Mouse (Mus musculus): ENCODE measurements around the gene Fkbp2.
A peak's percentile ranks its signal among the peaks of the same experiment; 100 is the strongest.

Fkbp2 gene

DNA sequence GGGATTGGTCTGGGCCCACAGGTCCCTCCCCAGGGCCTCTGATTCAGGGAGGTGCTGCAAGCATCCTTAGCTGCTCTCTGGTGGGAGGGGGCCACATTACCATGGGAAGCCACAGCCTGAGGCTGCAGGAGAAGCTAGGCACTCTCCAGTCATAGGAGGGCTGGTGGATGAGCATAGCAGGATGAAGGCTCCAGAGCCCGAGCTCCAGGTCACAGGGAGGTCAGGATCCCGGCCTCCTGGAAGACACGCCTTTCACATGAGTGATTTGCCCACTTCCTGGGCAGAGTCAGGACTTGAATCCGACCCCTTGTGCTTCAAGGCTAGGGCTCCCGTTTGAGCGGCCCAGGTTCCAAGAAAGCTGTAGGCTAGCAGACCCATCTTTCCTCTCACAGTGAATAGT, 8.7 kb downstream of the Fkbp2 start:
- no peak for DNase-seq (ENCODE audit: extremely low spot score)

DNA sequence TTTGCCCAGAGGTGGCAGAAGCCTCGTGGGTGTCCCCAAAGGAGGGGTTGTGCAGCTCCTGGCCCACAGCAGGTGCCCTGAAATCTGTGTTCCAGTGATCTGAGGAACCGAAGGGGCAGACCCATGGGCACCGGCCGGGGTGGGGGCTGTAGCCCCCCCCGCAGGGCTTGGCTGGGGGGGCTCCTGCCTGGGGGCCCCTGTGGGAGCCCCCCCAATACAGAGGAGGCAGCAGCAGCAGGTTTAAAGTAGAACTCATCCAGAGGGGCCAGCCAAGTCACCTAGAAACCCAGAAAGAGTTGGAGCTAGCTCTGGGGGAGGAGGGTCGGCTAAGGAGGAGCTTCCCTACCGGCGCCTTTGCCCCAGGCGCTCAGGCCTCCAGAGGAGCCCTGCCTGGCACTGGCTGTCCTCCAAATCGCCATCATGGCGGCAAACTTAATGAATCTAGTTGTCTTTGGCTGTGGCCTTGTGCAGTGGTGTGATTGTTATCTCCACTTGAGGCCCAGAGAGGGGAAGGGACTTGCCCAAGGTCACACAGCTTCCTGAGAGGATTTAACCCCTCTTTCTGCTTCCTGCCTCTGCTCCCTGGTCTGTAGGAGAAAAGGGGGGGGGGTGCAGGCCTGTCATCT, 9.7 kb downstream of the Fkbp2 start:
- no peak for DNase-seq (ENCODE audit: extremely low spot score)

DNA sequence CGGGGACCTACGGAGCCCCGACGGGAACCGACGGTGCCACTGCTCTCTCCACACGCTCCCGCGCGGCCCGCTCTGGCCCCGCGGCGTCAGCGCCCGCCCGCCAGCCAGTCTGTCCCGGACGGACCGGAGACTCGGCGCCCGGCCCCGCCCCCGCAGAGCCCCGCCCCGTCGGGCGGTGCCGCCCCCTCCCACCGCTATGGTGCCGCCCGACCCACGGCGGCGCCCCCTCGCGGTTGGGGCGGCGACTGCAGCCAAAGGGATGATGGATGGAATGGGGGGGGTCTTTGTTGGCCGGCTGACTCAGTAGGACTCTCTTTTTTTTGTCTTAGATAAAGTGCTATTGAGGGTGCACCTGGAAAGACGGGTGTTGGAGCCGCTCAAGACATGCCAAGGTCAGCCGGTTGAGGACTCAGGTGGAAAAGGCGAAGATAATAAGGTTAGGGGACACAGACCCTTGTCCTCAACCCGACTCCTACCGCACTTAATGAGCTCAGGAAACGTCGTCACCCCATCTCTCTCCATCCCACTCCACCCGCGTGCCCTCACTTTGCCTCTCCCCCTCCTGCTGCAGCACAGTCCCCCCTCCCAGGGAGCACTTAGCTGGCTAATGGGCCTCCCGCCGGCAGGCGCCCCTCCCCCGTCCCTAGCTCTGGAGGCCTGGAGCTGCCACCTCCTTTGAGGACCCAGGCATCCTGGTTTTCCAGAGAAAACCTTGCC, 10.5 kb downstream of the Fkbp2 start:
- DNase-seq (ENCODE audit: extremely low spot score) = peak; percentile 81

DNA sequence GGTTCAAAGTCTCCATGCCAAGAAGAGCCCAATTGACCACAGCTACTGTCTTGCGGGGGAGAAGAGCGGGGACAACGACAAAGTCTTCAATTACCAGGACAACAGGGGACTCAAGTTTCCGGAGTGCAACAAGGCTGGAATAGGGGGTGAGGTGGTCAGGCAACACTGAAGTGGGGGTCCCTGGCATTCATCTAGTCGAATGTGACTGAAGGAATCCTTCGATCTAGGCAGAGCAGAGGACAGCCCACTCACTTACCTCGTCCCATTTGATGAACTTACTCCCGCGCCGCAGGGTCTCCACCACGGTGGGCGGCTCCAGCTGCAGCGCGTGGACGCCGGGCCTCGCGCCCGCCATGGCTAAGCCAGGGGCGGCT, 11.0 kb downstream of the Fkbp2 start:
- DNase-seq (ENCODE audit: extremely low spot score) = no peak

DNA sequence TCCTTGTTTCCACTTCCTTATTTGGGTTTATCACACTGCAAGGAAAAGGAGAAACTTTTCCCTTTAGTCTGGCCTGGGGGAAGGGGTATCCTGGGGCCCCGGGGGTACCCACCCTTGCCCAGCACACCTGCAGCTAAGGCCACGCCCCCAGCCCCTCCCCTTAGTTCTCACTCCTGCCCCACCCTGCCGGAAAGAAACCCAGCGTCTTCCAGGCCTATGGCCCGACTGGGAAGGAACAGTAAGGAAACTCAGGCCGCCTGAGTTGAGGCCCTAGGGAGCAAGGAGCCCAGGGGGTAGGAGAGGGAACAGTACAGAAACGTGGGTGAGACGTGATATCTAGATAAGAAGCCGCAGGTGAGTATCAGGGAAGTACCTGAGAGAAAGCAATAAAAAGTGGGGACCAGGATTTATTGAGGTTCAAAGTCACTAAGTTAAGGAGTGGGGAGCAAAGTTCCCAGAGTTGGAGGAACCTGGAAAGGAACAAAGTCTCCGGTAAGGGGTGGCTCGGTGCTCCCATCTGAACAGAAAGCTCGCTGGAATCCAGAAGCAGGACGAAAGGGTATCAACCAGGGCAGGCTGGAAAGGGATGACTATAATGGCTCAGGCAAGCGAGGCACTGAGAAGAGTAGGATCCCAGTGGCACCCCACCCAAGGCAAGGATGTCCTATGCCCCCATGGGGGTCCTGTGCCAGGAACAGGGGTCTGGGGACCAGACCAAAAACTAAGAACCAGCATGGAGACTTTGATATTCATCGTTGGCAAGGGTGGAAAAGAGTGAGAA, 11.6 kb downstream of the Fkbp2 start:
- DNase-seq (ENCODE audit: extremely low spot score) = no peak

DNA sequence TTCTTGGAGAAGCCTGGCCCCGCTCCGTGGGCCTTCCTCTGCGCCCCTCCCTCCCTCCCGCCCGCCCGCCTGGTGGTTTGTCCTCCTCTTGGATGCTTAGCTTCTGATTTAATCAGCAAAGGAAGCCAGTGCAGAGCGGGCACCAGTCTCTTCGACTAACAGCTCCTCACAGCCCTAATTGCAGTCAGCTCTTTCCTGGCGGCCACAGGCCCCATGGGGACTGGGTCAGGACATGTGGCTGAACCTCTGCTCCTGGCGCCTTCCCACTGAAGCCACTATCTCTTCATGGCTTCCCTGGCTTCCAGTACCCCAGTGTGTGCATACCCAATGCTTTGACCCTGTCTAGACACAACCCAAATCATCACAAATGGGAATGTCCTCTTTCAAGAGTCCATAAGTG, 23.8 kb downstream of the Fkbp2 start:
- DNase-seq (ENCODE audit: extremely low spot score) = no peak

DNA sequence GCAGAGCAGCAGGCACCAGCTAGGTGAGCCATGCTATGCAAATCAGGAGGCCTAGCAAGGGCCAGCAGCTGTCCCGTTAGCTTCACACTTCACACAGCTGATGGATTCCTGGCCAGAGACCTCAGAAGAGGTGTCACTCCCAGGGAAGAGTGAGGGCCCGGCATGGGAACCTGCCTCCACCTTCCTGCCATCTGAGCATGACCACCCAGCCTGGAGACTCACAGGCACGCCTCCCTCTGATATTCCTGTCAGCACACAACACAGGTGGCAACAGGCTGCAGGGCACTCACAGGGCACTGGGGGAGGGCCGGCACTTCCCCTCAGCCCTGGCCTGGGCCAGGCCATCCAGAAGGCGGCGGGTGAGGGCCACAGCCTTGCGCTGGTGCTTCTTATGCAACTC, 24.9 kb downstream of the Fkbp2 start:
- DNase-seq (ENCODE audit: extremely low spot score) = no peak

DNA sequence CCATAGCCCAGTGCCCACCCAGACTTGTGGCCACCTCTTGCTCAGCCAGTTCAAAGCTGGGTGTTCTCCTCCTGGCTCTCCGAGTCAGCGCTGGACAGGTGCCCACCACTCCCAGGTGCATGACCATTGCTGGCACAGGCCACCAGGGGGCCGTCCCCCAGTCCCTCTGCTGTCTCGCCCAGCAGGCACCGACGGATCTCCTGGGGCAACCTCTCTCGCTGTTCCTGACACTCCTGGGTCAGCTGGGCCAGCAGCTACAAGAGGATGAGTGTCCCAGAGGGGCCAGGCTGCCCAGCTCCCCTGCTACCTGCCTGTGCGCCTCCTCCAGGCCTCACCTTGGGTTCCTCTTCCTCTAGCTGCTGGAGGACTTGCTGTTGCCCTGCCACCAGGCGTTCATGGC, 26.3 kb downstream of the Fkbp2 start:
- DNase-seq (ENCODE audit: extremely low spot score) = no peak

DNA sequence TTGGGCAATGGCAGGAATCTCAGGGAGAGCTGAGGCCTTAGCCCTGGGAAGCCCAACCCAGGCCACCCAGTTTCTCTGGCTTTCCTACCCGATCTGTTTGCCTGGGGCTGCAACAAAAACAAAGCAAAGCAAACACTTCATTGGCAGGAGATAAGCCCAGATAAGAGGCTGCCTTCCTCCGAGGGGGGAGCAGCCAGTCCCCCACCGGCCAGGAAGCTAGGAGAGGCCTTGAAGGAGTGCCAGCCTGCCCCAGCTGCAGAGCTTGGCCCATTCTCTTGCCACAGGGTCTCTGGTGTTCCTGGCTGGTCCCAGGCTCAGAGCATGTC, 27.6 kb downstream of the Fkbp2 start:
- DNase-seq (ENCODE audit: extremely low spot score) = no peak

DNA sequence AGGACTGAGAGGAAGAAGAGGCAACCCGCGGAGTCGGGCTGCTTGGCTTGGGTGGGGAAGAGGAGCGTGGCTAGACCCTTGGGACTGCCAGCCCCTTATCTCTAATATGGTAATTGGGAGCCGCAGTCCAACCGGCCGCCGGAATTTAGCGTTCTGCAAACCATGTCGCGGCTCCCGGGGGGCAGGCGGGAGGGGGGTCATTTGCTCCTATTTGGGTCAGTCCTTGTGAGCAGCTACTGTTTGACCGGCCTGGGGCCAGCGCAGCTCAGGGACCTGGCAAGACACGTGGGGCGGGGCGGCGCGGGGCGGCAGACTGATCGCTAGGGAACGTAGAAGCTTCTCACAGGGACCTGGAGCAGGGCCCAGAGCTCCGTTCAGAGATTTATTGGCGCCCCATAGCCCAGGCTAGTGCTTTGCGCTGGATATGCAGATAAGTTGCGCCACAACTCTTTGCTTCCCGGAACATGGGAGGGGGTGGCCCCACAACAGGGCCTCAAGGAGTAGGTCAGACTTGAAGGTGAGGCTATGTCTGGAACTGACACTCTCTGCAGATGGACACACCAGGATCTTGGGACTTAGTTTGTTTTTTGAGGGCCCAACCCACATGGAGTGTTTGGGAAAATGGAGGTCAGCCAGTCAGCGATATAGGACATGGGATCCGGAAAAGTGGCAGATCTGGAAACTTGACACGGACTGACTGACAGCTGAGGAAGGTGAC, 28.1 kb downstream of the Fkbp2 start:
- peak; percentile 69 for DNase-seq (ENCODE audit: extremely low spot score)

DNA sequence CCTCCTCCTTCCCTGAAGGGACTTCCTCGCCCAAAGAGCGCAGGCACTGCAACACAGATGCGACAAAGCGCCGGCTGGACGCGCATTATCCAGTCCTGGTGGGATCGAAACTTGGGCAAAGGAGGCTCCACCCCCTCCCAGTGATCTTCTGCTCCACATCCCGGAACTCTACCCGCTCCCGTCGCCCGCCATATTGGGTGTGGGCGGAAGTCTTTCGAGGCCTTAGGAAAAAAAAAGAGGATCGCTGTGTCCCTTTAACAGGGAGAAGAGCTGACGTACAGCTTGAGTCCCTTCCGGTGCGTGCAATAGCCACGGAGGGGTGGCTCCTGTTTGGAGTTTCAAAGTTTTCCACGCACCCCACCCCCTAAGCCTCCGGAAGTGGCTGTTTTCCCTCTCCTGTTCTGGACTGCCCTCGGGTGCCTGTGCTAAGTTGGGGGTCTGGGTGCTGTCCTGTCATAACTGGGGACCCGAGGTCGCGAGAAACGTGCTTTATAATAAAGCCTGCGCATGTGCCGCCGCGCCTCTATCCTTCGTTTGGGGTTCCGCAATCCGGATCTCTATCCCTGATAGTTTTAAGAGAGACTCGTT, 28.8 kb downstream of the Fkbp2 start:
- DNase-seq (ENCODE audit: extremely low spot score) = peak; percentile 91

DNA sequence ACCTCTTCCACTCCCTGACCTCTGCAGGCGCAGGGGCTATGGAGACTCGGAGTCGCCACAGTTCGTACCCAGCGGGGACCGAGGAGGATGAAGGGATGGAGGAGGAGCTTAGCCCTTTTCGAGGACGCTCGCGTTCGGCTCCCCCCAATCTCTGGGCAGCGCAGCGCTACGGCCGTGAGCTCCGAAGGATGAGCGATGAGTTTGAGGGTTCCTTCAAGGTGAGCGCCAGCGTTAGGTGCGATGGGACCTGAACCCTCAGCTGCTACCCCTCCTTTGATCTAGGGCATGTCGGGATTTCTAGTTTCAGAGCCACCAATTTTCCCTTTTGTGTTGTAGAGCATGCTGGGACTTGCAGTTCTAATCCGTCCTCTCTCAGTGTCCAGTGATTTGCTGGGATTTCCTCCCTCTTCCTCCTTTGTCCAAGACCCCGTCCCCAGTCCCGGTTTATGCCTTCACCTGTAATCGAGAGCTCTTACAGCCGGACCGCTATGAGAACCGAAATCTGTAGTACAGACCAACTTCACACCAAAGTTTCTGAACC, 29.6 kb downstream of the Fkbp2 start:
- DNase-seq (ENCODE audit: extremely low spot score) = peak; percentile 83

DNA sequence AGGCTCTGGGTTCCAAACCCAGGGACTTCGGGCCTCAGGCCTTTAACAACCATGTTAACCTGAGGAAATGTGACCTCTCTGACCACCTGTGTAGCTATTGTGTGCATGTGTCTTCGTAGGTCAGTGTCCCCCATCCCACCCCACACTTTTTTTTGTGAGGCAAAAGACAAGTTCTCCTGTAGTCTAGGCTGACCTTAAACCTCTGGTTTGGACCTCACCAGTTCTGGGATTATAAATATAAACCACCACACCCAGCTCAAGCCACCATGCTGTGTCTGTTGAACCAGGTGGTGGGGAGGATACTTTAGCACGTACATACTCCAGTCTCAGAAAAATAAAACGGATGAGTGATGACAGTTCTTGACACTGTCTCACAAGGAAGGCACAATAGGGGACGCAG, 30.4 kb downstream of the Fkbp2 start:
- no peak for DNase-seq (ENCODE audit: extremely low spot score)

DNA sequence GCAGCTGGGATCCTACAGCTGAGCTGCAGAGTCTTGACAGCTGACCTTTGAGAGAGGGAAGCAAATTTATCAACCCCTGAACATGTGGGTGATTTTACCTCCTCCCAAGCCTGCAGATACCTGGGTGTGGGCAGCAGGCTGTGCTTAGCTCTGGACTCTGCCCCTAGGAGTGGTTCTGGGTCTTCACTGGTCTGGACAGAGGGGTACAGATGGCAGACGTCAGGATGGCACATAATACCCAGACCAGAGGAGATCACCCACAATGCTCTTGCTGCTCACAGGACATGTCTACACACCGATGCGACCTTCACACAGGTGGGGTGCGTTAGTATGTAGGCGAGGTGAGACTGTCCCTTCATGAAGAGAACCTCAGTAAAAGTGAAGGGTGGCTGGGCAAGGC, 30.8 kb downstream of the Fkbp2 start:
- no peak for DNase-seq (ENCODE audit: extremely low spot score)

DNA sequence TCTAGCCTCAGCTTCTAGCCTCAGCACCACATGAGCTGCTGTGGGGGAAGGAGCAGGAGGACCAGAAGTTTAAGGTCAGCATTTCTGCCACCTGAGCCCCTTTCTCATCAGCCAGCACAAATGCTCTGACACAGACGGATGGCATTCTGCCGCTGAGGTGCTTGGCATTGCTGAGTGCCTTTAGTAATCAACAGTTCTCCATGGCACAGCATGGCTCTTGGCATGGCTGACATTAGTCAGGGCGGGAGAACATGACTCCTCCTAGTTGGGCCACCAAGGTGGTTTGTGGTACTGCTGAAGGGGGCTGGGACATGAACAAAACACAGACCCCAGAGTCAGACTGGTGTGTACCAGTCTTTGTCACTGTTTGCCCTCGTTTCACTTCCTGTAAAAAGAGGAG, 32.1 kb downstream of the Fkbp2 start:
- no peak for DNase-seq (ENCODE audit: extremely low spot score)

DNA sequence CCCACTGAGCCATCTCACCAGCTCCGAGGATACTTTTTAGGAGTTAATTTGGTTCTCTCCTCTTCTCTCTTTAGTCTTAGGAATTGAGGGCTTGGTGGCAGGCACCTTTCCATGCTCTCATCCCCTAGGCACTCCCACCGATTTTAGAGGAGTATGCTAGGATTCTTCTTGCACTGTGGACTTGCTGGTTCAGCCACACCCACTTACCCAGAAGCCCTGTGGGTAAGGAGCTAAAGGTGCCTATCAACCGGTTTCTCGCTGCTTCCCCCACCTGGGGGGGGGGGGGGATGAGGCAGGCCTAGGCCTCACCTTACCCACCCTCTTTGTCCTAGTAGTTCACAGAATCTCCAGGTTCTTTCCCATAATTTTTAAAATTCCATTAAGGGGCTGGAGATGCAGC, 32.6 kb downstream of the Fkbp2 start:
- no peak for DNase-seq (ENCODE audit: extremely low spot score)

DNA sequence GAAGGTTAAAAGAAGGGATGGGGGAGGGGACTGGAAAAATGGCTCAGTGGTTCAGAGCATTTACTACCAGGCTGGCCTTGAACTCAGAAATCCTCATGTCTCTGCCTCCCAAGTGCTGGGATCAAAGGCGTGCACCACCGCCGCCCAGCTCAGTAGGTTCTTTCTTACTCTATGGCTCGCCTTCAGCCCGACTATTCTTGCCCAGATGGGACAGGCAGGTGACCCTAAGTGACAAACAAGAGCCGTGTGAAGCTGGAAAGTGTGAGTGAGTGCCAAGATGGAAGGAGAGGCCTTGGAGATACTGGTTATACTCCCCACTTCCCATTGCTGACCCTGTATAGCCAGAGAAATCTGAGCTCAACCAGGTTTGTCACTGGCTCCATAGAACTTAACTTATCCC, 36.6 kb downstream of the Fkbp2 start:
- no peak for DNase-seq (ENCODE audit: extremely low spot score)

DNA sequence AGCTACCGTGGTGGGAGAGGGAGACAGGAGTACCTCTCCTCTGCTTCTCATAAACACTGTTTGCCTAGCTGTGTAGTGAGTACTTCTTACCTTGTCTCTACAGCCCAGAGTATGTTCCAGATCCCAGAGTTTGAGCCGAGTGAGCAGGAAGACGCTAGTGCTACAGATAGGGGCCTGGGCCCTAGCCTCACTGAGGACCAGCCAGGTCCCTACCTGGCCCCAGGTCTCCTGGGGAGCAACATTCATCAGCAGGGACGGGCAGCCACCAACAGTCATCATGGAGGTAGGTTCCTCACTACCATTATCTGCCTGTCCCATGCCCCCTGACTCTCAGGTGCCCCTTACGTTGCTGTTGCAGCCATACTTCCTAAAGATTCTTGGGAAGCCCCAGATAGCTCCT, 37.5 kb downstream of the Fkbp2 start:
- DNase-seq (ENCODE audit: extremely low spot score) = no peak

DNA sequence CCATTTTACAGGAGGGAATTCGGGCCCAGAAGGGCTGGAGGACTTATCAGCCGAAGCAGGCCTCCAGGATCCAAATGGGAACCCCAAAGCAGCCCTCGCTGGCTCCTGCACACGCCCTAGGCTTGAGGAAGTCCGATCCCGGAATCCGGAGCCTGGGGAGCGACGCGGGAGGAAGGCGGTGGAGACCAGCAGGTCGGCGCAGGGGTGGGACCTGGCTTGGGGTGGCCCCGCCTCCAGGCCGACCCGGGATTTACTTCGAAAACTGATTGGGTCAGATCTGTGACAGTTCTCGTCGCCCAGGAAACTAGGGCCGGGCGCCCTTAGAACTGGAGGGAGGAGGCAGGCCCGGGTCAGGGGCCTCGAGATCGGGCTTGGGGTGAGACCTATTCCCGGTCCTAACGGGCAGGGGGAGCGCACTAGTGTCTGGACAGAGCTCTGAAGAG, 38.0 kb downstream of the Fkbp2 start, which contains the start of gene Gpr137:
Gene Gpr137 (minus strand): TSS at position 232 of the 443 bp plus-strand sequence.
- peak; percentile 91 for DNase-seq (ENCODE audit: extremely low spot score)

DNA sequence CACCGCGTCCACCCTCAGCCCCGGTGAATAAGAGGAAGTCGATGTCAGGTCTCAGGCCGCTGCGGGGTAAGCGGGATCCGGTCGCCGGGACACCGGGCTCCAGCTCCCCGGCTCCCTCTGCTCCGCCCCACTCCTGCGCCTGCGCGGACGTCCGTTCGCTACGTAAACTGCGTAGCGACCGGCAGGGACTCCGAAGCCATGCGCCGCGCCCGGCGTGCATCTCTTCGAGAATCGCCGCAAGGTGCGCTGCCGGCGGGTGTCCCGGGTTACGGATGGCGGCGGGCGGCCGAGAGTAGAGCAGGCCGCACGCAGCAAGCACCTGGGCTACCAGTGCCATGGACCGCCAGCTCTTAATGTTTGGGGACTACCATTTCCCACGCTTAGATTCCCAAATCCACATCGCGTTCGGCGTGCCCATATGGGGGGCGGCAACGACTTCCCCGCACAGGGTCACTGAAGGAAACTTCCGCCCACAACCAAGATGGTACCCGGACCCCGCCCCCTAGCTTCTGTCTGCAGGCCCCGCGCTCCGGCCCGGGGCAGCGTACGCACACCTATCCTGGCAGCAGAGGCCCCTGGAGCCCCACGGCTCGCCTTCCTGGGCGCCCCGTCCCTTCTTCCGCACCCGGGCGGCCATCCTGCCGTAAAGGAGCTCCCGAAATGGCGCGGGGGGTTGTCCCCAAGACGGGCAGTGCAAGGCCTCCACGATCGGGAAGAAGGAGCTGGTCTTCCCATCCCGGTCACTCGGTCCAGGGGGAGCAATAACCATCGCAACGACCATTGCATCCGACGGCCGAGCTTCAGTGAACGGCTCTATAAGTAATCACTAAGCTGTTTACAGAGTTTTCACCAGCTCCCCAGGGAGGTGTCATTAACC, 38.7 kb downstream of the Fkbp2 start, which contains the start of gene Bad:
Gene Bad (plus strand): TSS at position 490 of the 877 bp plus-strand sequence.
- DNase-seq (ENCODE audit: extremely low spot score) = peak; percentile 96
